Mouse (Mus musculus): ENCODE measurements around the gene Rmdn3.

The Rmdn3 gene

GRCm38 (mm10) chr2:119167866-119168256, 11.0 kb upstream of the Rmdn3 start:
- no peak for DNase-seq (ENCODE audit: low spot score in 2 of 2)

DNA sequence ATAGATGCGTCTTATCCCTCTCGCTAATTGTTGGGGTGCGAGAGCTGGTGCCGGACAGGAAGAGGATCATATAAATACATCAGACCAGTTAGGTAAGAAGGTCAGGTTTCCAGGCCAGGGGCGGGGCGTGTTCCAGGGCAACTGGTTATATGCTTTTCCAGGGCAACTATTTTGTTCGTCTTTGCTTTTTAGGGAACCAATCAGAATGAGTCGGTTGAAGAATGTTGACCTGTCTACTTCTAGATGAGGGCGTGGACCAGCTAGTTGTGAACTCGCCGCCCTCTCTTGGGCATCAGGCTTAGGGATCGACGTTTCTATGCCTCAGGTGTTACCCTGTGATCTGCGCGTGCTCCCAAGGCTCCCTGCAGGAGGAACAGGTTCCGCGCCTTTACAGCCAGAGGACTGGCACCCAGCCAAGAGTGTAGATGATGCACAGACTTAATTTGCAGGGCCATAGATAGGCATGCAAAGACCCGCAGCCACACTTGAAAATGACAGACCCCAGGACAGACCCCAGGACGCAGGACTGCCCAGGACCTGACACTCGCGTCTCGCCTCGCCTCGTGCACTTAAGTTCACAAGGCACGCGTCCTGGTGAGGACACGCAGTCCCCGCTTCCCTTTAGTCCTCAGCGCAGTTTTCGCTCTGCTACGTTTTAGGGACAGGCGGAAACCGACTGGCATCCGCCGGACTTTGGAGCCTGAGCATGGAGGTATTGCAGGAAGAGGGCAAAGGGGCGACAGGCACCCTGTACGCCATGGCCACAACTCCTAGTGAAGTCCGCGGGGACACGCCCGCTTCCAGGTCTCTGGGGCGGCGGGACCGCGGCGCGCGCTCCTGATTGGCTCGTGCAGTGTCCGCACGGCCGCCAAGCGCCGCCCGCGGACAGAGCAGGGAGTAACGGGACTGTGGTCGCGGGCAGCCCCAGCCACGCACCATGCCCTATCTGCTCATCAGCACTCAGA, 10.3 kb upstream of the Rmdn3 start, which contains the start of gene Gchfr:
TSS of gene Gchfr (plus strand) at position 873 of the 965 bp plus-strand sequence.
- peak; percentile 44 to 55 for DNase-seq (ENCODE audit: low spot score in 2 of 2)

DNA sequence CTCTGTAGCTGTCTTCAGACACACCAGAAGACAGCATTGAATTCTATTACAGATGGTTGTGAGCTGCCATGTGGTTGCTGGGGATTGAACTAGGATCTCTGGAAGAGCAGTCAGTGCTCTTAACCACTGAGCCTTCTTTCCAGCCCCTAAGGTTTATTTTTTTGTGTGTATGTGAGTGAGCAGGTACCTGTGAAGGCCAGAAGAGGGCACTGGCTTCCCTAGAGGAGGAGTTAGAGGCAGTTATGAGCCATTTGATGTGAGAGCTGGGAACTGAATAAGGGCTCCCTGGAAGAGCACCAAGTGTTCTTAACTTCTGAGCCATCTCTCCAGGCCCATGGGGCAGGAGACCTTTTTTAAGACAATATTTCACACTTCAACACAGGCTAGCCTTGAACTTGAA, 8.6 kb upstream of the Rmdn3 start:
- no peak for DNase-seq (ENCODE audit: low spot score in 2 of 2)

DNA sequence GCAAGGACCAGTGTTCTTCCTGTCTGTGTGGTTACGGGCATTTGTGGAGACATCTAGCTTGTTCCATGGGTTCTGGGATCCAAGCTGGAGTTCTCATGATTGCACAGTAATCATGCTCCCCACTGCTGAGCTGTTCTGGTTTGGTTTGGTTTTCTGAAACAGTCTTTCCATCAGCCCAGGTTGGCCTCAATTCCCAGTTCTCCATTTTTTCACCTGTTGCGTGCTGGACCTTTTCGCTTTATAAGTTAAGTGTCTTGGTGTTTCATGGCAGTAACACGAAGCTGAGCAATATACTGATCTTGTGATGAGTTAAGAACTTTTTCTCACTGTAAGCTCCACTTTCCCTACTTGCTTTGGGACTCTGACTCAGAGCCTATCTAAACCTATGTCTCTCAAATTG, 7.2 kb upstream of the Rmdn3 start:
- no peak for DNase-seq (ENCODE audit: low spot score in 2 of 2)

DNA sequence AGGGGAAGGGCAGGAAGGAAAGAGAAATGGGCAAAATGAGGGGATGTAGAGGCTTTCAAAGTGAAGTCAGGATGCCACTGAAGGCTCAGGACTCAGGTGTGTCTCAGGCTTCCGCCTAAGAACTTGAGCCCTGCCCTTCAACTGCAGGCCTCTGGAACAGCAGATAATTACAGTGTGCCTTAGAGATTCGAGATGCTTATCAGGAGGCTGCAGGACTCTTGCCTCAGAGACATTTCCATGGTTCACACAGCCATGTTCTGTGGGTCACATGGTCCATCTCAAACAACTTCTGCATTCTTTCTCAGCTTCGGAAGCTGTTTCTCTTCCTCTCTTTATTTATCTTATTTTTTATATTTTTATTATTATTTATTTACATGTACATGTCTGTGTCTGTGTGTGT, 6.3 kb upstream of the Rmdn3 start:
- DNase-seq (ENCODE audit: low spot score in 2 of 2): no peak

GRCm38 (mm10) chr2:119161247-119161646, 4.4 kb upstream of the Rmdn3 start:
- no peak for DNase-seq (ENCODE audit: low spot score in 2 of 2)

GRCm38 (mm10) chr2:119157836-119158235, 1.0 kb upstream of the Rmdn3 start:
- DNase-seq (ENCODE audit: low spot score in 2 of 2): no peak

- DNase-seq (ENCODE audit: low spot score in 2 of 2): peak in 1 of 2 experiments; percentile 57
Observed at GRCm38 (mm10) chr2:119156081-119156680, 653 bp downstream of the Rmdn3 start.

- peak; percentile 49 to 73 for DNase-seq (ENCODE audit: low spot score in 2 of 2)
Observed at GRCm38 (mm10) chr2:119155388-119155787, 1.4 kb downstream of the Rmdn3 start.

- DNase-seq (ENCODE audit: low spot score in 2 of 2): no peak
Observed at GRCm38 (mm10) chr2:119154683-119155082, 2.2 kb downstream of the Rmdn3 start.

DNA sequence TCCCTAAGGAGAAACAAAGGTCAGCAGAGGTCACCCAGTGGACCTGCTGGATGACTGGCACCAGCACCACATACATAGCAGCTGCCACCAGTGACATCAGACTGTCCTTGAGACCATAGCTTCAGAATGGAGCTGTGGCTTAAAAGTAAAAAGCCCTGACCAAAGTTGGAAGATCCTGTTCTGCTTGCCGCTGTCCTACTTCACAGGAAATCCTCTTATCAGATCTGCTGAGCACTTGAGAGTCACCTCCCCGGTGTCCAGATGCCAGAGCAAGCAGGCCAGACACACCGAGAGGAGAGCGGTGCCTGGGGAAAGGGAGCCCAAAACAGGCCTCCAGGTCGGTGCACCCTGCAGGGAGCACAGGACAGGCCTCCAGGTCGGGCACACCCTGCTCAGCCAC, 4.6 kb downstream of the Rmdn3 start:
- no peak for DNase-seq (ENCODE audit: low spot score in 2 of 2)

- DNase-seq (ENCODE audit: low spot score in 2 of 2): no peak
Observed at GRCm38 (mm10) chr2:119147775-119148174, 9.1 kb downstream of the Rmdn3 start.

- DNase-seq (ENCODE audit: low spot score in 2 of 2): no peak
Observed at GRCm38 (mm10) chr2:119147160-119147678, 9.6 kb downstream of the Rmdn3 start.

DNA sequence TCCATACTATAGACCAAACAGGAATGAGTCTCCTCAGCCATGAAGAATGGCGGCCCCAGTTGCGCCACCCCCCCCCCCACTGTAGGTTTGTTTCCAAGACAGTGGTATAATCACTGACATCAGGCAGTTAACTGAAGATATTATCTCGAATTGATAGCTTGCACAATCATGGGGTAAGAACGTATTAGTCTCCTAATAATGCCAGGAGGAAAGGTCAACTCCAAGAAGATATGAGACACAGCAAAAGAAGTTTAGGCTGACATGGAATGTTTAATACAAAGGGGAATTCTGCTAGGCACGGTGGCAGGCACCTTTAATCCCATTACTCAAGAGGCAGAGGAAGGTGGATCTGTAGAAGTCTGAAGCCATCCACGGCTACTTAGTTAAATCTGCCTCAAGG, 10.4 kb downstream of the Rmdn3 start:
- no peak for DNase-seq (ENCODE audit: low spot score in 2 of 2)

GRCm38 (mm10) chr2:119145199-119145598, 11.6 kb downstream of the Rmdn3 start:
- peak in 1 of 2 experiments; percentile 51 for DNase-seq (ENCODE audit: low spot score in 2 of 2)

- peak in 1 of 2 experiments; percentile 40 for DNase-seq (ENCODE audit: low spot score in 2 of 2)
Observed at GRCm38 (mm10) chr2:119136346-119136898, 20.4 kb downstream of the Rmdn3 start.

DNA sequence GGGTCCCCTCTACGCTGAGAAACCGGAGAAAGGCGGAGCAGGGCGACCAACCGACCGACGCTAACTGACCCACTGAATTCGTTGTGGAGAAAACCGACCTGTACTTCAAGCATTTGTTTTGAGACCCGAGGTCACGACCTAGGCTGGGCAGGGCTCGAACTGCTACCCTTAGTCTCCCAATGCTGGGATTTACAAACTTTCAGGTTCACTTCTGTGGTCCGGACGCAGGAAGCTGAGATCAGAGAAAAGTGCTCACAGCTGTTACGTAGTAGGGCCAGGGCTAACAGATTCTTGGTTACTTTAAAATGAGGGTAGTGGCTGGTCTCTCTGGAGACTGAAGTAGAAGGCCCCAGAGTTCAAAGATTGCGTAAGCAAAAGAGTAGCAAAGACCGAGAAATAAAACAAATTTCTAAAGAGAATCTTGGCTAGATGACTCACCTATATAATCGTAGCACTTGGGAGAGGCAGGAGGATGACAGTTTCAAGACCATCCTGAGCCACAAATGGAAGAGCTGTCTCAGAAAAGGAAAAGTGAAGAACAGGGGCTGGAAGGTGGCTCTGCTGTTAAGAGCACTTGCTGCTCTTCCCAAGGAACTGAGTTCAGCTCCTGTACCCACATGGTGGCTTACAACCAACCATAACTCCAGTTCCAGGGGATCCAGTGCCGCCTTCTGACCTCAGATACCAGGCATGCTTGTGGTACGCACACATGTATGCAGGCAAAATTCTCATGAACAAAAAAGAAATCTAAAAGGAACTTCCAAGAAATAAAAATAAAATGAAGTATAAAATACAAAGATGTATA, 43.5 kb downstream of the Rmdn3 start:
- DNase-seq (ENCODE audit: low spot score in 2 of 2): peak in 1 of 2 experiments; percentile 16

GRCm38 (mm10) chr2:119112438-119113112, 44.3 kb downstream of the Rmdn3 start, which contains the start of gene Rad51:
Gene Rad51, plus strand, starts transcription at chr2:119112793.
- DNase-seq (ENCODE audit: low spot score in 2 of 2): peak; percentile 90 to 92

GRCm38 (mm10) chr2:119111060-119111459, 45.8 kb downstream of the Rmdn3 start:
- no peak for DNase-seq (ENCODE audit: low spot score in 2 of 2)

DNA sequence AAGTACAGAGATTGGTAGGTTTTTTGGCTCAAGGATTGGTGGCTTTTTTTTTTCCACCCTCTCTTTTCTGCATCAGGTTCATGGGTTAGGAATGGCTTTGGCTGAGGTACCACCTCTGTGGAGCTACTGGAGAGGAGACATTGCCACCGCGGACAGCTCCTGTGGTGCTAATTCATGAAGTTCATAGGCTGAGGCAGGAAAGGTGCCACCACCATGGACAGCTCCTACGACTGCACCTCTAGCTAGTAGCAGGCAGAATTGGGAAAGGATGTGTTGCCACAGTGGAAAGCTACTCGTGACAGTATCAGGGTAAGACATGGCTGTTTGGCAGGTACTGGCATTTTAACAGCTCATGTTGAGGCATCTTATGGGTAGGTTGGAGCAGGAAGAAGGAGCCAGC, 48.3 kb downstream of the Rmdn3 start:
- DNase-seq (ENCODE audit: low spot score in 2 of 2): peak in 1 of 2 experiments; percentile 53

DNA sequence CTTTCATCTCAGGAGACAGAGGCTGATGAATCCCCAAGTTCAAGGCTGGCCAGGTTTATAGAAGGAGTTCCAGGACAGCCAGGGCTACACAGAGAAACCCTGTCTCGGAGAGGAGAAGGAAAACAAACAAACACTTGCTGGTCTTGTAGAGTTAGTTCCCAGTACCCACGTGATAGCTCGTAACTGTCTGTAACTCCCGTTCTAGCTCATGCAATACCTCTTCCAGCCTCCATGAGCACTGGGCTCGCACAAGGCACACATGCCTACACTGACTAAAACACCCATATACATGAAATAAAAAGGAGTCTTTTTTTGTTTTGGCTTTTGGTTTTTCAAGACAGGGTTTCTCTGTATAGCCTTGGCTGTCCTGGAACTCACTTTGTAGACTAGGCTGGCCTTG, 50.3 kb downstream of the Rmdn3 start:
- no peak for DNase-seq (ENCODE audit: low spot score in 2 of 2)
